Mouse (Mus musculus): ENCODE data around the gene Krtap10-10. TPM values are rescaled to one million over a fixed set of nuclear protein-coding genes. Genes with fewer than 3 reads are reported as not detected.

Krtap10-10 gene
- polyA plus RNA-seq, 1 experiment from 2014 or later: not detected

DNA sequence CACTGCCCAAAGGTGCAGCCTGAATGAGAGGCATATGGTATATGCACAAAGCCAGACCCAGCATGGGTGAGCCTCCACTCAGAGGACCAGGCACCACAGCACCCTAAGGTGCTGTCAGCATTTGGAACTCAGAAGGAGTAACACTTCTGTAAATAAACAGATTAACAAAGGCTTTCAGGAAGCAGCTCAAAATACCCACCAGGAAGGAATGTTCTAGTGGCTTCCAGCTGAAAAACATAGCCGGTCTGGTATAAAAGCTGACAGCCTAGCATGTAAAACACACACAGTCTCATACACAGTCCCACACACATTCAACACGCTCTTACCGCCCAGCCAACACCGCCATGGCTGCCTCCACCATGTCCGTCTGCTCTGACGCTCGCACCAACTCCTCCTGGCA is 25.9 kb downstream of the Krtap10-10 start, which contains the start of gene Gm3285:
Gene Gm3285, plus strand, starts transcription at position 301 of the 400 bp plus-strand sequence.
- H3K4me2 ChIP-seq (ENCODE audit: low read length): no peak within 1 kb of the TSS
- H3K27me3 ChIP-seq (replicated peaks; ENCODE audit: control insufficient read depth, insufficient read depth, low read length): no peaks in the 10 kb centered on the region
- no peaks in the 10 kb centered on the region for H3K9me3 ChIP-seq (ENCODE audit: control insufficient read depth, low read length)
- no peaks in the 10 kb centered on the region for H3K4me1 ChIP-seq (replicated peaks; ENCODE audit: control insufficient read depth, insufficient read depth, low read length)
- no peak within 1 kb of the TSS for H3K4me3 ChIP-seq (replicated peaks; ENCODE audit: low read length)
- no peak within 1 kb of the TSS for H3K9ac ChIP-seq (replicated peaks; ENCODE audit: low read depth, low read length)
- H3K36me3 ChIP-seq (ENCODE audit: control insufficient read depth, insufficient read depth): no peaks in the 10 kb centered on the region
- WGBS: 50% methylated on average over 7 of the region's 7 CpGs
- H3K27ac ChIP-seq (ENCODE audit: low read length): no peak within 1 kb of the TSS
- no peak for ATAC-seq

DNA sequence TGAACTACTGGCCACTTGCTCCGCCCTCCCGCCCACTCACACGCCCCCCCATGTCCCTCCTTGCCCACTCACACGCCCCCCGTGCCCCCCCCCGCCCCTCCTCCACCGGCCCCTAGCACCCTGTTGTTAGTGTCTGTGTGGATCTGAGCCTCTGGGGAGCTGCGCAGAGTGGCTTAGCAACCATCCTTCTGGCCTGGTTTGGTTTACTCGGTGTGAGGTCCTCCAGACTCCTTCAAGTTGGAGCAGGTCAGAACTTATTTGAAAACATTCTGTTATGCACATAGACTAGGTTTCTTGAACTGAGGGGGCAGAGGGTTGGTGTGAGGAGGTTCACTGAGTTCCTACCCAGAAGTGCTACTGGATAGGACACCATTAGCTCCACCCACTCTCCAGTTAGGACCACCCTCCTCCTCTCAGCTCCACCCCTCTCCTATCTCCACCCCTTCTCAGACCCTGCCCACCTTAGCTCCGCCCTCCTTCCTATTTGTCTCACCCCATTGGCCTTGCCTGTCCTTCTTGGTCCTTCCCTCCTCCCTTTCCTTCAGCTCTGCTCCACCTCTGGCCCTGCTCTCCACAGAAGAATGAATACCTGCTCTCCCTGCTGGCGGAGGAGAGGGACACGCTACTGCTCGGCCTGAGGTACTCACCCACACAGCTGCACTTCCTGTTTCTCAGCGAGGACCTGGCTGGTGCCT is 28.5 kb downstream of the Krtap10-10 start:
- 0 out of 2 replicates have a peak overlapping the region, but pooled peaks have one; percentile 8 for H3K4me3 ChIP-seq (replicated peaks; ENCODE audit: low read length)
- no peaks in the 10 kb centered on the region for H3K9me3 ChIP-seq (ENCODE audit: control insufficient read depth, low read length)
- 34% methylated on average over 14 of the region's 14 CpGs for WGBS
- H3K27ac ChIP-seq (ENCODE audit: low read length): no peak overlapping the region
- H3K4me2 ChIP-seq (ENCODE audit: low read length): peak overlapping the region; percentile 17; the same call in 1 of the 2 replicates
- no peaks in the 10 kb centered on the region for H3K36me3 ChIP-seq (ENCODE audit: control insufficient read depth, insufficient read depth)
- peak; percentile 45; the same call in 1 of the 2 replicates for ATAC-seq
- H3K4me1 ChIP-seq (replicated peaks; ENCODE audit: control insufficient read depth, insufficient read depth, low read length): no peaks in the 10 kb centered on the region
- H3K27me3 ChIP-seq (replicated peaks; ENCODE audit: control insufficient read depth, insufficient read depth, low read length): no peaks in the 10 kb centered on the region
- H3K9ac ChIP-seq (replicated peaks; ENCODE audit: low read depth, low read length): no peak overlapping the region

DNA sequence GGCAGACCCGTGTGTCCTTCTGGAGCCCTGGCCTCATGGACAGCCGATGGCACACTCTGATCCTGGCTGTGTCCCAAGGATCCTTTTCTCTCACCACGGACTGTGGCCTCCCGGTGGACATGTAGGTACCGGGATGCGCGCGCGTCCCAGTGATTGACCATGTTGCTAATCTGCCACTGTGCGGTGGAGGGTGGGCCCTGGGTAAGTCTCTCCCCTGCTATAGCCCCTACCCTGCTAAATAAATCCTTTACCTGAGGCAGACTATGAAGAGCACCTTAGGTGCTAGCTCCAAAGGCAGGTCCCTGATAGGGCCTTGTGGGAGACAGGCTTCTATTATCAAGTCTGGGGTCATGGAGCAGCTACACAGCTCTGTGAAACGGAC is 29.0 kb downstream of the Krtap10-10 start:
- no peaks in the 10 kb centered on the region for H3K27me3 ChIP-seq (replicated peaks; ENCODE audit: control insufficient read depth, insufficient read depth, low read length)
- peak overlapping the region; percentile 17; the same call in 1 of the 2 replicates for H3K4me2 ChIP-seq (ENCODE audit: low read length)
- H3K9ac ChIP-seq (replicated peaks; ENCODE audit: low read depth, low read length): no peak overlapping the region
- H3K4me3 ChIP-seq (replicated peaks; ENCODE audit: low read length): 0 out of 2 replicates have a peak overlapping the region, but pooled peaks have one; percentile 8
- WGBS: 32% methylated on average over 11 of the region's 11 CpGs
- H3K9me3 ChIP-seq (ENCODE audit: control insufficient read depth, low read length): no peaks in the 10 kb centered on the region
- no peaks in the 10 kb centered on the region for H3K4me1 ChIP-seq (replicated peaks; ENCODE audit: control insufficient read depth, insufficient read depth, low read length)
- no peak overlapping the region for H3K27ac ChIP-seq (ENCODE audit: low read length)
- ATAC-seq: no peak
- no peaks in the 10 kb centered on the region for H3K36me3 ChIP-seq (ENCODE audit: control insufficient read depth, insufficient read depth)

DNA sequence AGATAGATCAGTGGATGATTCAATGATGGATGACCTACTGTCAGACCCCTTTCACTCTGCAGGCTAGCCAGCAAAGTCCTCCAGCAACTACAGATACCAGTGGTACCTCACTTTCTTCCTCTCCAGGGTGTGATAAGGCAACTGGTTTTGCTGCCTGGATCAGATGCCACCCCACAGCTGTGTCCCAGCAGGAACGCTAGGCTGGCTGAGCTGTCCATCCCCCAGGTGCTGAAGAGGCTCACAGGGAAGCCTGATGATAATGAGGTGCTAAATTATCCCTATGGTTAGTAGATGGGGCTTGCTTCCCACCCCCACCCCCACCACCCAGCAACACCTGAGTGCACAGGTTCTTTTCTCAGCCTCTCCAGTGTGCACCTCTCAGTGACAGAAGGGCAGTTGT is 31.8 kb downstream of the Krtap10-10 start:
- Histone ChIP-seq H3K4me1 (replicated peaks; ENCODE audit: control insufficient read depth, insufficient read depth, low read length) (no peaks in the 10 kb centered on the region), H3K4me3 (replicated peaks; ENCODE audit: low read length) (no peak overlapping the region), H3K27me3 (replicated peaks; ENCODE audit: control insufficient read depth, insufficient read depth, low read length) (no peaks in the 10 kb centered on the region), H3K36me3 (ENCODE audit: control insufficient read depth, insufficient read depth) (no peaks in the 10 kb centered on the region), H3K9me3 (ENCODE audit: control insufficient read depth, low read length) (no peaks in the 10 kb centered on the region), H3K4me2 (ENCODE audit: low read length) (no peak overlapping the region), H3K27ac (ENCODE audit: low read length) (no peak overlapping the region), H3K9ac (replicated peaks; ENCODE audit: low read depth, low read length) (no peak overlapping the region)
- ATAC-seq: no peak
- WGBS: 50% methylated on average over 1 of the region's 1 CpGs

DNA sequence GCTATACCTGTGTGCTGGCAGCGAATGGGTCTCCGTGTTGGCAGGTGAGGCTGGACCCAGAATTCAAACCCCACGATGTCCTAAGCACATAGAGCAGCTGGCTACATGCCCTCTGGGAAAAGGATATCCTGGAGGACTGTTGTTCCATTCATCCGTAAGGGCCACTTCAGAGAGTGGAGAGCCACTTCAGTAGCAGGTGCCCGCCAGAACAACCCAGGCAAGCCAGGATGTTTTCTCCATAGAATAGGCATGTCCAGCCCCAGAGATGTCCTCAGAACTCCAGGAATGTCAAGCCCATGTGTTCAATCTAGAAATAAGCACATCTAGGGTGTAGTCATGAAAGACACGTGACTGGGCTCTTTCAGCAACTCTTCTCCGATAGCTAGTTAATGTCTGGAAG is 33.9 kb downstream of the Krtap10-10 start:
- H3K4me2 ChIP-seq (ENCODE audit: low read length): no peak overlapping the region
- no peak for ATAC-seq
- H3K9me3 ChIP-seq (ENCODE audit: control insufficient read depth, low read length): no peaks in the 10 kb centered on the region
- no peaks in the 10 kb centered on the region for H3K36me3 ChIP-seq (ENCODE audit: control insufficient read depth, insufficient read depth)
- no peaks in the 10 kb centered on the region for H3K27me3 ChIP-seq (replicated peaks; ENCODE audit: control insufficient read depth, insufficient read depth, low read length)
- H3K27ac ChIP-seq (ENCODE audit: low read length): no peak overlapping the region
- no peaks in the 10 kb centered on the region for H3K4me1 ChIP-seq (replicated peaks; ENCODE audit: control insufficient read depth, insufficient read depth, low read length)
- WGBS: 89% methylated on average over 7 of the region's 7 CpGs
- H3K4me3 ChIP-seq (replicated peaks; ENCODE audit: low read length): no peak overlapping the region
- no peak overlapping the region for H3K9ac ChIP-seq (replicated peaks; ENCODE audit: low read depth, low read length)

DNA sequence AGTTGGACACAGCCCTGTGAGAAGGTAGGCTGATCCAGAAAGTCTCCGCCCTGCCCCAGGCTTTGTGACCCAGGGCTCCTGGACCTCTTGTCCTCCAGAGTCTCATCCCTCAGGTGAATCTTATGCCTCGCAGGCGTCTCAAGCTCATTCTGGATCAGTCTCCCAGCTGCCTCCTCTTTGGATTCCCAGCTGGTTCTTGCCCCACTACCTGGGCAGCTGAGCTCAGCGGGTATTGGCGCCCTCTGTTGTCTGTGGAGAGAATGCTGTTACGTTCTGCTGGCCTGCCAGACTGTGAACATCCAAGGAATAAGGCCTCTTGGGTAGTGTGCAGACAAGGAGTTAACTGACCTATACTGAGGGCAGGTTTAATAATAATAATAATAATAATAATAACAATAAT is 43.2 kb downstream of the Krtap10-10 start:
- Histone ChIP-seq H3K9me3 (ENCODE audit: control insufficient read depth, low read length) (no peaks in the 10 kb centered on the region), H3K27ac (ENCODE audit: low read length) (no peak overlapping the region), H3K27me3 (replicated peaks; ENCODE audit: control insufficient read depth, insufficient read depth, low read length) (no peaks in the 10 kb centered on the region), H3K9ac (replicated peaks; ENCODE audit: low read depth, low read length) (no peak overlapping the region), H3K36me3 (ENCODE audit: control insufficient read depth, insufficient read depth) (no peaks in the 10 kb centered on the region), H3K4me2 (ENCODE audit: low read length) (no peak overlapping the region), H3K4me3 (replicated peaks; ENCODE audit: low read length) (no peak overlapping the region), H3K4me1 (replicated peaks; ENCODE audit: control insufficient read depth, insufficient read depth, low read length) (no peaks in the 10 kb centered on the region)
- WGBS: 61% methylated on average over 6 of the region's 6 CpGs
- ATAC-seq: no peak

DNA sequence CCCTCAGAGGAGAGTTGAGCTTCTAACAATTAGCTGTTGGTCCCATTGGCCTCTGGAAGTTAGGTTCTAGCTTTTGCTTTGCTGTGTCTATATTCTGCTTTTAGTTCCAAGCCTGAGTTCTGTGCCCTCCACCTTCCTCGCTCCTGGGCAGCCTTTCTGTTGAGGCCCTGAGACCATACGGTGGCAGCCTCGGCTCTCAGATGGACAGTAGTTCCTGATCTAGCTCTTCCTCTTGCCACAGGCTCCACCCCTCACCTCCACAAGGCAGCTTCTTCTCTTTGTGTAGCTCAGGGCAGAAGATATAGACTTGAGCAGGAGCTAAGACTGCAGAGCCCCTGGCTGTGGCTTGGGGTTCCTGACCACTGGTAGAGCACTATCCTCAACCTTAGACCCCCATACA is 44.6 kb downstream of the Krtap10-10 start:
- no peaks in the 10 kb centered on the region for H3K36me3 ChIP-seq (ENCODE audit: control insufficient read depth, insufficient read depth)
- H3K4me1 ChIP-seq (replicated peaks; ENCODE audit: control insufficient read depth, insufficient read depth, low read length): no peaks in the 10 kb centered on the region
- WGBS: 73% methylated on average over 3 of the region's 3 CpGs
- H3K27me3 ChIP-seq (replicated peaks; ENCODE audit: control insufficient read depth, insufficient read depth, low read length): no peaks in the 10 kb centered on the region
- no peak for ATAC-seq
- H3K4me3 ChIP-seq (replicated peaks; ENCODE audit: low read length): no peak overlapping the region
- H3K4me2 ChIP-seq (ENCODE audit: low read length): no peak overlapping the region
- no peaks in the 10 kb centered on the region for H3K9me3 ChIP-seq (ENCODE audit: control insufficient read depth, low read length)
- H3K9ac ChIP-seq (replicated peaks; ENCODE audit: low read depth, low read length): no peak overlapping the region
- H3K27ac ChIP-seq (ENCODE audit: low read length): no peak overlapping the region

DNA sequence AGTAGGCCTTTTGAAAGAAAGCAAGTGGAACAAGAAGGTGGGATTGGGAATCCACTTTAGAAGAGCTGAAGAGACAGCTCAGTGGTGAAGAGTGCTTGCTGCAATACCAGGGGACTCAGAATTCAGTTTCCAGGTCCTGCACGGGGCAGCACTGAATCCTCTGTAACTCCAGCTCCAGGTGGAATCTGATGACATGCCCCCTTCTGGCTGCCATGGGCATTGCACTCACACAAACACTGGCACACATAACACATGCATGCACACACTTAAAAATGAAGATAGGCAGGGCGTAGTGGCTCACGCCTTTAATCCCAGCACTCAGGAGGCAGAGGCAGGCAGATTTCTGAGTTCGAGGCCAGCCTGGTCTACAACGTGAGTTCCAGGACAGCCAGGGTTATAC is 46.8 kb downstream of the Krtap10-10 start:
- no peaks in the 10 kb centered on the region for H3K4me1 ChIP-seq (replicated peaks; ENCODE audit: control insufficient read depth, insufficient read depth, low read length)
- H3K36me3 ChIP-seq (ENCODE audit: control insufficient read depth, insufficient read depth): no peaks in the 10 kb centered on the region
- no peak for ATAC-seq

DNA sequence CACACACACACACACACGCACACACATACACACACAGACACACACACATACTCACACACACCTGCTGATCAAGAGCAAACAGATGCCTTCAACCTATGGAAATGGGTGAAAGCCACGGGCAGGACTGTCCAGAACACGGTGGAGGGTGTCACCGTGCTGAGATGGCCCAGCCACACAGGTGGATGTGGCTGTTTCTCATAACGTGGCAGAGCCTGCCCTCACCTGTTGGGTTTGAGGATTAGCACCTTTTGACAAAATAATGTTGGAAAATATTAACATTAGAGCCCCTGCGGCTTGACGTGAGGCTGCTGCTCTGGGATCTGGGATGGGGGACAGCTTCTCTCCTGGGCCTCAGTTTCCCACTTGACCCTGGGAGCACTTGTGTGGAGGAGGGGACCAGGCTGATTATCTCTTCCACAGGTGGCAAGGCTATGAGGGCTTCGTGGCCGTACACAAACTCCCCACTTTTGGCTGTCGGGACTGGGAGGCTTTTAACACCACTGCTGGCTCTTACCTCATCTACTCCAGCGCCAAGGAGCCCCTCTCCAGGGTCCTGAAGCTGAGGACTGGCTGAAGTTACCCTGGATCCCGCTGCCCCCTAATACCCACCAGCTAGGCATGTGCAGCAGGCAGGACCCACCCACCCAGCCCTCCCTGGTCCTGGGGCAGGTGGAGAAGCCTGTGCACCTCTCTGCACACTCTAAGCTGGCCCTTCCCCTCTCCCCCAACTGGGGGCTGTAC is 50.4 kb downstream of the Krtap10-10 start:
- ATAC-seq: no peak
- no peak overlapping the region for H3K4me2 ChIP-seq (ENCODE audit: low read length)
- WGBS: 53% methylated on average over 12 of the region's 12 CpGs

More for the DNA sequence above, 46.8 kb downstream of the Krtap10-10 start:
- Histone ChIP-seq H3K27me3 (replicated peaks; ENCODE audit: control insufficient read depth, insufficient read depth, low read length) (no peaks in the 10 kb centered on the region), H3K9me3 (ENCODE audit: control insufficient read depth, low read length) (no peaks in the 10 kb centered on the region), H3K4me3 (replicated peaks; ENCODE audit: low read length) (no peak overlapping the region), H3K9ac (replicated peaks; ENCODE audit: low read depth, low read length) (no peak overlapping the region), H3K4me2 (ENCODE audit: low read length) (no peak overlapping the region), H3K27ac (ENCODE audit: low read length) (no peak overlapping the region)
- WGBS: 90% methylated on average over 5 of the region's 5 CpGs

More for the DNA sequence above, 50.4 kb downstream of the Krtap10-10 start:
- H3K9ac ChIP-seq (replicated peaks; ENCODE audit: low read depth, low read length): no peak overlapping the region
- no peak overlapping the region for H3K4me3 ChIP-seq (replicated peaks; ENCODE audit: low read length)
- H3K27ac ChIP-seq (ENCODE audit: low read length): no peak overlapping the region
- no peaks in the 10 kb centered on the region for H3K36me3 ChIP-seq (ENCODE audit: control insufficient read depth, insufficient read depth)
- no peaks in the 10 kb centered on the region for H3K4me1 ChIP-seq (replicated peaks; ENCODE audit: control insufficient read depth, insufficient read depth, low read length)
- 0 out of 2 replicates have a peak, but pooled peaks cover 3% of the 10 kb centered on the region for H3K9me3 ChIP-seq (ENCODE audit: control insufficient read depth, low read length)
- H3K27me3 ChIP-seq (replicated peaks; ENCODE audit: control insufficient read depth, insufficient read depth, low read length): no peaks in the 10 kb centered on the region
